Mouse (Mus musculus) WW6 (cell line): Measurements from ENCODE around the gene Wdr93.
"Not testable (repeated sequence)": the region's sequence is repeated elsewhere in the genome, so short reads cannot be mapped to it uniquely, and the experiment has no call there.

Experiments
- DNase-seq: peaks from one replicate; pipeline ENCODE4 v3.0.0-alpha.2; 2013; ENCODE audit warnings: low read depth, low spot score

Gene Wdr93

DNA sequence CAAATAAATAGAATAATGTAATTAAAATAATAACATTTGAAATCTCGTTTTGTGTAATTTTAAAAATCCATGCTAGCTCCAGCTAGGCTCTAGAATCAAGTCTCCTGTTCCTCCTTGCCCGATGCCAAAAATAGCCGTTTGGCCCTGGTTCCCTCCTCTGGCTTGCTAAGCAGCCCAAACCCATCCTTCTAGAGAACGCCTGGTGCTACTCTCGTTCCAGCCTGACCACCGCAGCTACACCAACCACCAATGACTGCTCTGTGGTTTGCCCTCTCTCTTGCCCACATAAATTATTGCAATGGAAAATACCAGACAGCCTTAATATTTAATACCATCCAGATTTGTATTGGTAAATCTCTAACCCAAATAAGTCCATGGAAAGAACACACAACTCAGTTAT lies 4.7 kb downstream of the Wdr93 start:
- DNase-seq = no peak

GRCm38 (mm10) chr7:79749511-79749910 lies 6.5 kb downstream of the Wdr93 start:
- no peak for DNase-seq

DNA sequence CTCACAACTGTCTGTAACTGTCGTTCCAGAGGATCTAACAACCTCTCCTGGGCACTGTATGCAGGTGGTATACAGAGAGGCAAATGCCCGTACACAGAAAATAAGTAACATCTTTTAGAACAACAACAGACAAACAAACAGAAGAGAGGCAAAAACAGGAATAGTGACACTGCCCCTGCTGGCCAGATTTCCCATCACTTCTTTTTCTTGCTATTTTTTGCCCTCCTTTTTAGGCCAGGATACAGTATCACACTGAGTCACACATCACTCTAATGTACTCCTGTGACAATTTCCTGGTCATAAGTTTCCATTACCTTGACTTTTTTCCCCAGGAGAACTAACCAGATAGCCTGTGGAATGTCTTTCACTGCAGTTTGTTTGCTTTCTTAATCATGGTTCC lies 13.4 kb downstream of the Wdr93 start:
- DNase-seq = no peak

GRCm38 (mm10) chr7:79758176-79758575 lies 15.2 kb downstream of the Wdr93 start:
- no peak for DNase-seq

- DNase-seq = no peak
Measured at GRCm38 (mm10) chr7:79759766-79760165, 16.8 kb downstream of the Wdr93 start.

- no peak for DNase-seq
Measured at GRCm38 (mm10) chr7:79761124-79761876, 18.3 kb downstream of the Wdr93 start.

DNA sequence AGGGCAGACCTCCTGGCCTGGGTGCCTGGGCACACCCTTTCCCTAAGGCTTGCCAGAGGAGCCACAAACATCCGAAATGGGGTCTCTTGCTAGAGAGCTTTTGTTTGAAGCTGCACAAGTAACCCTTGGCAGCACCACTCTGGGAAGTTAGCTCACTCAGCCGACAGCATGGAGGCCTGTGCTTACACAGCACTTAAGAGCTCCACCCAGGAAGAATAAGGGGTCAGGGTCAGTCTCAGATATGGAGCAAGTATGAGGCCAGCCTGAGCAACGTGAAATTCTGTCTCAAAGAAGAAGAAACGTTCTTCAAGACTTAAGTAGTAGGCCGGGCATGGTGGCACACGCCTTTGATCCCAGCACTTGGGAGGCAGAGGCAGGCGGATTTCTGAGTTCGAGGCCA lies 19.1 kb downstream of the Wdr93 start:
- DNase-seq = no peak

GRCm38 (mm10) chr7:79765991-79766390 lies 23.0 kb downstream of the Wdr93 start:
- DNase-seq = no peak

DNA sequence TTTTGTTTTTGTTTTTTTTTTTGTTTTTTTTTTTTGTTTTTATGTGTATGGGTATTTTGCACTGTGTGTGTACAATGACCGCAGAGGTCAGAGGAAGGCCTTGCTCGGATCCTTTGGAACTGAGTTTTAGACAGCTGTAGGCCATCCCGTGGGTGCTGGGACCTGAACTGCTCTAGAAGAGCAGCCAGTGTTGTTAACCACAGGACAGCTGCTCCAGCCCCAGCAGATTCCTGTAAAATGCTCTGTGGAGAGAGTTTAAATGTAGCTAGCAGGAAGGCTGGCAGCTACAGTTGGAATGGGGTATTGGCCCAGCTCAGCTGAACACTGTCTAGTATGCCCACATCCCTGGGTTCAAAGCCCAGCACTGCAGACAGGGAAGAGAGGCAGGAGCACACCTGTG lies 26.7 kb downstream of the Wdr93 start:
- DNase-seq = no peak

GRCm38 (mm10) chr7:79771561-79772512 lies 28.9 kb downstream of the Wdr93 start:
- peak; percentile 31 for DNase-seq

- no peak for DNase-seq
Measured at GRCm38 (mm10) chr7:79780647-79781626, 38.0 kb downstream of the Wdr93 start.

- no peak for DNase-seq
Measured at GRCm38 (mm10) chr7:79781826-79782515, 39.0 kb downstream of the Wdr93 start.

DNA sequence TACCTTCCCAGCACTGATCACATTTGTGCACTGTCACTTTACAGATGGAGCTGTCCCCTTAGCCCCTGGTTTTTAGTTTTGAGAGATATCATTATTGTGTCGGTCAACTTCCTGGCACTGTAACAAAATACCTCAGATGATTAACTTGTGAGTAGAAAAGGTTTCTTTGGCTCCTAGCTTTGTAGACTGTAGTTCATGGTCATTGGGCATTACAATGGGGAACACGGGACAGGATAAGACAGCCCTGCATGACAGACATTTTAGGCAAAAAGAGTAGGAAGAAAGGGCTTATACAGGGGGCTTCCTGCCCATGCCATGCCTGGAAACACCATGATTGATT lies 39.5 kb downstream of the Wdr93 start:
- DNase-seq = no peak

GRCm38 (mm10) chr7:79786295-79786694 lies 43.3 kb downstream of the Wdr93 start:
- DNase-seq = no peak

DNA sequence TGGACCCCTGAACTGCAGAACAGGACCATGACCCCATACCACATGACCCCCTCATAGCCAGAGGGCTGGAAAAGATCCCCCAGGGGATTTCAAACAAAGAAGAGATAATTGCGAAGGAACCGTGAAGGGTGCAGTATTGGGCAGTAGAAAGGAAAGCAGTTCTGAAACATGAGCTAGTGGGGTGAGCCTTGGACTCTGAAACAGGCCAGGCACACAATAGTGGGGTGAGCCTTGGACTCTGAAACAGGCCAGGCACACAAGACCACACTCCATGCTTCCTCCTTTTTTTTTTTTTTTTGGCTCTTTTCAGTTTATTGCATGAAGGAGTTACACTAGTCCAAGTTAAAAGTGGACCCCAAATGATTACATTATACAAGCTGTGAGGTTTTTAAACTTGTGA lies 46.8 kb downstream of the Wdr93 start:
- DNase-seq = not testable (repeated sequence)

DNA sequence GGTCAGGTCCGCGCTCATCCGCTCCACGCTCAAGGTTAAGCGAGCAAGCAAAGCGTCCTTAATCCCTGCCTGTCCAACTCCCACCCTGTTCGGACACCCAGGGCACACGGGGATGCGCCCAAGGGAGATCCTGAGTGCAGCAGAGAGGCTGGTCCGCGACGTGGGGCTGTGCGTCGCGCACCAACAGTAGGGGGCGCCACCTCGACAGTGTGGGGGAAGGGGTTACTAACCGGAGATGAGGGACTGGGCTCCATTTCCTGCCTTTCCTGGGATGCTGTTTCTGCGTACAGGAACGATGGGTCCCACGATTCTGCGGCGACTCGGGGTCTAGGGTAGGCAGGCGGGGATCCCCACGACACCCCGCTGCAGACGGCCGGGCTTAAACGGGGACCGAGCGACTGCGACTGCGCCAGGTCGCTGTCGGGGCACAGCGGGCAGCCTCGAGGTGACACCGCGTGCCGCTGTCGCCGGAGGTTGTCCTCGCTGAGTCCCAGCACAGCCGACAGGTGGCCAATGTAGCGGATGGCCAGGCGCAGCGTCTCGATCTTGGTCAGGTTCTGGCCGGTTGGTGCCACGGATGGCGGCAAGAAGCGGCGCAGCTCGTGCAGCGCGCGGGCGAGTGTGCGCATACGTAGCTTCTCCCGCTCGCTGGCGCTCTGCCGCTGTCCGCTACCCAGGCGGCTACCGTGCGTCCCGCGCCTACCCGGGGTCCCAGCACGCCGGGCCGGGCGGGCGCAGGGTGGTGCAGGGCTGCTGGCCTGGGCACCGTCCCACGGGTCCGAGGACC lies 49.9 kb downstream of the Wdr93 start:
- DNase-seq = no peak

DNA sequence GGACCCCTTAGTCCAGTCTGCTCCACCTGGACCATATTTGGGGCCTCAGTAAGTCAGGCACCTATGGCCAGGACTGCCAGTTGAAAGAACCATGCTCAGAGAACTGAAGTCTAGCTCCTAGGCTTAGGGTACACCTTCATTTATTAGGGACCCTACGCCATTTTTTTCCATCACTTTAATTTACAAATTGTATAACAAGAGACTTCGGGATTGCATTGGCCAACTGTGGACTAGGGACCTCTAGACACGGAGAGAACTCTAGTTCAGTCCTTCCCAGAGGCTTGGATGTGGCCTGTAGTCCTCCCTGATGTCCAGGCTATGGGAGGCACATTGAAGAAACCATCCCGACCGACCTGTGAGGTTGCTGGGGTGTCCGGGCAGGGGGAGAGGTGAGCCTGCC lies 50.7 kb downstream of the Wdr93 start, which contains the start of gene Mesp1:
TSS of gene Mesp1 (minus strand) at position 101 of the 400 bp plus-strand sequence.
- no peak for DNase-seq

GRCm38 (mm10) chr7:79798606-79799005 lies 55.6 kb downstream of the Wdr93 start:
- DNase-seq = no peak

DNA sequence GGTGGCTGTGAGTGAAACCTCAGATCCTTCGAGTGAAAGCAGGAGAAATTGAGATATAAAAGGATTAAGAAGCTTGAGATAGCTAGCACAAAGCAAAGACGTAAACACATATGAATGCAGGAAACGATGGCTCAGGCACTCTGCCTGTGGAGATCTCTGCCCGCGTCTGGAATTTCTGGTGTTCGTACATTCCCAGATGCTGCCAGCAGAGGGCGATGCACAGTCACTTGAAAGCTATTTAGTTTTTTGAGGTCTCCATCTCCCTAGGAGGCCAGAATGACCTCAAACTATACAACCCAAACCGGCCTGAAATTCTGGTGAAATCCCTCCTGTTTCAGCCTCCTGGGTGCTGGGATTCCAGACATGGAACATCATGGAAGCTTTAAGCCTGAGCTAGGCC lies 56.1 kb downstream of the Wdr93 start:
- DNase-seq = no peak

DNA sequence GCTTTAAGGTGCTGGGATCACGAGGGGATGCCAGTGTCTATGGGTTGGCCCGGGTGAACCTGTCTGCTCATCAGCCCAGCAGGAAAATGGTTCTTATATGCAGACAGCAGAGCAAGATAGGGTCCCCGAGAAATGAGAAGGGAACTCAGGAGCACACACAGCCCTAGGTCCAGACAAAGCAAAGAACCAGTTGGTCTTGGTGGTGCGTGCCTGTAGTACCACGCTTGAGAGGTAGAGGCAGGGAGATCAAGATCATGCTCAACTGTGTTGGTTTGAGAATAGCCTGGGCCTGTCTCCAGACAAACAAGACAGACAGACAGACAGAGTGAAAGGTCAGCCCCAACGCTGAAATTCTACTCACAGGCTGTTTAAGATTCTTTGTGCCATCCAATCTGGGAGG lies 56.5 kb downstream of the Wdr93 start:
- DNase-seq = no peak
